Mouse (Mus musculus) thymus, postnatal 14 days (tissue): ENCODE results near the gene Khnyn.

ENCODE experiments used
- DNase-seq: peaks from one replicate; pipeline ENCODE4 v3.0.0; 2021

Gene Khnyn

DNA sequence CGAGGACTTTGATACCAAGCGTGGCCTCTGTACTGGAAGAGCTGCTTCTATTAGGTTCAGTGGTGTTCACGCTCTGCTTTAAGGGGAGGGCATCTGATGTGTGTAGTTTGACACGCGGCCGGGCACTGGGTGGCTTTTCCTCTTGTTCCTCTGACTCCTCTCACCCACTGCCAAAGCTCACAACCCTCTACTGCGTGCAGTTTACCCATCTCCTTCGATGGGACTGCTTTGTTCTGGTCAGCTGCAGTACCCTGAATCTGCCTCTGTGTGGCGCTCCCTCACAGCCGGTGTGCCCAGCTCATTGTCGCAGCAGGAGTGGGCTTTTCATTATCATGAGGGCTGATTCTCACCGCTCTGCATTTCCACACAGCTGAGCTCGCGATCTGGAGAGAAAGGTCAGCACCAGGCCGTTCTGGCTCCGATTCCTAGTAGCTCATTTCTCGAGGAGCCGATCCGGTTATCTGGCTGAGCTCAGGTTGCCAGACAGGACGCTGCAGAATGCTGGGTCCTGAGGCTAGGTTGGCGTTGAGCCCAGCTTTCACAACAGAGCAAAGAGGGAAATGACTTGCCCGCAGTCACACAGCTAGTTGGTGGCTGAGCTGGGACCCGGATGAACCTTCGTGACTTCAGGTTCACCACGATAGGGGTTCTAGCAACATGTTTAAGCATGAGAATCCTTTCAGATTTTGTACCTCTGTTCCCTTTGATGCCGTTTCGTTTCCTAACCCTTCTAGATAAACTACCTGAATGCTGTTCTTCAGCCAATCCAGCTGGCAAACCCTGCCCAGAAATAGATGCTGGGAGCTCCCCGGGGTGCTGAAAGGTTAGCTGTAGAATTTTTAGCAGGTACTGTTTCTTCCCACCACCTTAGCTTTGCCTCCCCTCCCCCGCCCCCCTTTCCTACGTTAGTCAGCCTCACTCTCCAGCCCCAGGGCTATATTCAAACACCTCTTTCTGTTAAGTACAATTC lies 10.7 kb upstream of the Khnyn start:
- DNase-seq: peak; percentile 76

DNA sequence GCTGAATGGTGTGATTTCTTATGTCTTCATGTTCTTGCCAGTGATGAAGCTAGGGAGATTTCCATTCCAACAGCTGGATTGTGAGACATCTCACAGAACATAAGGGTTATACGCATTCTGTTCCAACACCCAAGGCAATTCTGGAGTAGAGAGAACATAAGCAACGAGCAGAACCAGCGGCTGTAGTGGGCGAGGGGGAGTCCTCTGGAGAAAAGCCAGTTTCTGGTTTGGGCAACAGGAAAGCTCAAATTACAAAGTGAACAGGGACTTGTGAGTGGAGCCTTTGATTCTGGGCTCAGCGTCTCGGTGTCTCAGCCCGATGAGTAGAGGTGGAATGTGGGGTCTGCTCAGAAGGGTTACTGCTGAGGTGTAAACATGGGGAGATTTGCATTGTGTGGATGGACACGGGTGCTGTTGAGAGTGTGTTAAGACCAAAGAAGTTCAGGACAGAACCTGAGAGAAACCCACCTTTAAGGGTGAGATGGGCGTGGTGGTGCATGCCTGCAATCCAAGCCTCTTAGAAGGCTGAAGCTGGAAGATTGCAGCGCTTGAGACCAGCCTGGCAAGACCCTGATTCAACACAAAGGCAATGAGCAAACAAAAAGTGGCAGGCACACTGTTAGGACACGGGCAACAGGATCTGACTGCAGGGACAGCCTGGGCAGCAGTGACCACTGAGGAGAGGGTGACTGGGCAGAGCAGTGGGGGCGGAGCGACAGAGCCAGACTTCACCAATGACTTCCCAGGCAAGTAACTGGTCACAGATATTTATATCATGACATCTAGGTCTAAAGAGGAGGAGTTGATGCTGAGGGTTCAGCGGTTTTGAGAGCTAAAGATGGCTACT lies 7.1 kb upstream of the Khnyn start:
- DNase-seq: no peak

DNA sequence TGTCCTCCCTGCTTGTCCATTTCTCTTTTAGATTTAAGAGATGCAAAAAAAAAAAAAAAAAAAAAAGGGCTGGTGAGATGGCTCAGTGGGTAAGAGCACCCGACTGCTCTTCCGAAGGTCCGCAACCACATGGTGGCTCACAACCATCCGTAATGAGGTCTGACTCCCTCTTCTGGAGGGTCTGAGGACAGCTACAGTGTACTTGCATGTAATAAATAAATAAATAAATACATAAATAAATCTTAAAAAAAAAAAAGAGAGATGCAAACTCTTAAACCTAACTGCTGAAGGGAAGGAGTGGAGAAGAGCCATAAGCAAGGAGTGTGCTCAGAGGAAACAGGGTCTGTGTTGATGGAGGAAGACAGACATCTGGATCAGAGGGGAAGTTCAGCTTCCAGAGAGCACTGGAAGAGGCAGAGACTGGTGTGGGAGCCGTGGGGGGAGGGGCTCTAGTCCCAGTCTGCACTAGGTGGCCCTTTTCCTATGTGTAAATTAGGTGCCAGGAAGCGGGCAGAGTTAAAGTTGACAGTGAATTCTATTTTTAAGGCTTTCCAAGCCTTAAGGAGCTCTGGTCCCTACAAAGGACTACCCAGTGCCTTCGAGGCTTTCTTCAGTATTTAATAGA lies 6.3 kb upstream of the Khnyn start:
- no peak for DNase-seq

DNA sequence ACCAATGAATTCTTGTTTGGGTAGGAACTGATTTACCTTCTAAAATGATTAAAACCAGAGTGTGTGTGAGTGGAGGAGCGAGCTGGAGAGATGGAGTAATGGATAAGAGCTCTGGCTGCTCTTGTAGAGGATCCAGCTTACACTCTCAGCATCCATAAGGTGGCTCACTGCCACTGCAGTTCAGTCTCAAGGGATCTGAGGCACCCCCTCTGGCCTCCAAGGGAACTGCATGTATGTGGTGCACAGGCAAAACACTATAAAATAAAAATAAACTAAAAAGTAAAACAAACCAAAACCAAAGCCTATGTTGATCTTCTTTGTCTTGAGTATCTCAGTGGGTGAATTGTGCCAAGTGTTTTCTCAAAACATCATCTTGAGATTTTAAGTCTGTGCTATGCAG lies 5.1 kb upstream of the Khnyn start:
- DNase-seq: peak; percentile 85

DNA sequence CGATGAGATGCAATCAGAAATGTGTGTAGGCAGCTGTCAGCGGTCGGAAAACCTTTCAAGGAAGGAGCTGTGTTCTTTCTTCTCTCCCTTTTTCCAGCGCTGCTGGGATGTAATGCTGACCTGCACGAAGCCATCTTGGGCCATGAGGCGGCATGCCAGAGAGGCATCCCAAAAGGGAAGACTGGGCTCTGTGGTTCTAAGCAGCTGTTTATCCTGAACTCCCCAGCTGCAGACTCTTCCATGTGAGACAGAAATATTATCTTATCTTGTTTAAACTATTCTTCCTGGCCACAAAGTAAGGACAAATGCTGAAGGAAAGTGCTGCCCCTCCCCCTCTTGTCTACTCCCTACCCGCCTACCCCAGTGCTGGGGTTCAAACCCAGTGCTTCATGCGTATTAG lies 3.8 kb upstream of the Khnyn start:
- no peak for DNase-seq

DNA sequence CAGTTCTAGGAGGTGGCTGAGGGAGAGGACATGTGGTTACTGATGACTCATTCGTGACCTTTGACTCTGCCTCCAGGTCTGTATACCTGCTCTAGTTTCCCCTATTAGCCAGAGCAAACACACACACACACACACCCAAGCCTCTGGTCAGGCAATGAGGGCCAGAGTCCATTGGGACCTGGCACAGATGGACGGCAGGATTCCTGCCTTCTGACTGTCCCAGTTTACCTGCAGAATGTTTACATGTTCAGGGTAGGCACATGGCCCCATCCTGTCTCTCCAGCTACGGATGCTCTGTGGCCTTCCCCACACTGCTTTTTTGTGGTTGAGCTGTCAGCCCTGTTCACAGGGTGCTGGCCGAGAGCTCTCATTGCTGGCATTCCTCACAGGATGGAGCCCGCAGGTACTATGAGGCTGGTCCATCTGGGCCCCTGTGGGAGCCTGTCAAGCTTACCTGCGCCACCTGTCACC lies 2.5 kb upstream of the Khnyn start:
- no peak for DNase-seq

DNA sequence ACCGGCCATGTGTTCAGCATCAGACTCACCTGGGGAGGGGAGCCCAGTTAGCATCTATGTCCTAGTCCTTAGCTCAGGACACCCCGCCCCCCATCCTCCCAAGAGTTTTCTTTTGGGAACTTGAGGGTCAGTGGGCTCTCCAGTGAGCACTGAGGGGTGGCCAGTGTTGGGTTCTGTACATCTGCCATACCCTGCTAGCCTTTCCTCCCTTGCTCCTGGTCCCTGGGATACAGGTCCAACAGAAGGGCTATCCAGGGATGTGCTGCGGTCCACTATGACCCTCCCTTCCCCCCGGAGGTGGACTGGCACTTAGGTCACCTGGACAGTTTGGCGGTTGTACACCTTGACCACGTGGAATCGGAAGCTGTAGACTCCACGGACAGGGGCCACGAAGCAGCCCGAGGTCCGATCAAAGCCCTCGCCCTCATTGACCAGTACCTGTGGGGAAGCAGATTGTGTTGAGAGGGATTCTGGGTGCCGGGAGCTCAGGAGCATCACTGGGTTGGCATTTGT lies 1.5 kb upstream of the Khnyn start:
- DNase-seq: no peak

DNA sequence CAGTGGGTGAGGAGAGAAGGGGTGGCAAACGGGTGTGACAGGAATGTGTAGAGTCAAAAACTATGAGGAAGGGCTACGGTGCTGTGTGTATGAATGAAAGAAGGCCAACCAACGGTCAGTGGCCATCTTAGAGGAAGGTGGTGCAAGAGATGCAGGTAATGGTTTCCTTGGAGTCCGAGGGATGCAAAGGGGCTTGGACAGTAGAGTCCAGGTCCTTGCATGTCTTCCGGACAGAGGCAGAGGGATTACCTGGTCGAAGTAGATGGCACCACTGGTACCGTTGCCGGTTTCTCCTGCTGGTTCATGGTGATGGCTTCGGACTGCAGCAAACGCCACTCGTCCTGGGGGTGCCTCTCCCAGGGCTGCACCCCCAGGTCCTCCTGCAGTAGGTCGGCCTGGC lies 1.1 kb upstream of the Khnyn start:
- no peak for DNase-seq

DNA sequence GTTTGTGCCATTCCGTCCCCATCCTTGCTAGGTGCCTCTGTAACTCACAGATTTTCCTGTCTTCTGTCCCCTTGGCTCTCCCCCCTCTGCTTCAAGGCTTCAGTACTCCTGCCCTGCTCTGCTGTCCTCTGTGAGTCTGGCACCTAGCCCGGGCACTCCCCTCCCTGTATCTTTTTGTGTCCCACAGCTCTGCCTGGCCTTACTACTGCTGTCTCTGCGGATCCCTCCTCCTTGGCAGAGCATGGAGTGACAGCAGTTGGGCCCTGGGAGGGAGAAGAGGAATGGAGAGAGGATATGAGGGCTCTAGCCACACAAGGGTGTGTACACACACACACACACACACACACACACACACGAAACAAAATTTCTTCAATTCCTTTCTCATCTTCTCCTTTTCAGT lies 581 bp upstream of the Khnyn start, which contains the start of gene Cbln3:
Gene Cbln3 (minus strand): TSS at position 227 of the 400 bp plus-strand sequence.
- DNase-seq: no peak

DNA sequence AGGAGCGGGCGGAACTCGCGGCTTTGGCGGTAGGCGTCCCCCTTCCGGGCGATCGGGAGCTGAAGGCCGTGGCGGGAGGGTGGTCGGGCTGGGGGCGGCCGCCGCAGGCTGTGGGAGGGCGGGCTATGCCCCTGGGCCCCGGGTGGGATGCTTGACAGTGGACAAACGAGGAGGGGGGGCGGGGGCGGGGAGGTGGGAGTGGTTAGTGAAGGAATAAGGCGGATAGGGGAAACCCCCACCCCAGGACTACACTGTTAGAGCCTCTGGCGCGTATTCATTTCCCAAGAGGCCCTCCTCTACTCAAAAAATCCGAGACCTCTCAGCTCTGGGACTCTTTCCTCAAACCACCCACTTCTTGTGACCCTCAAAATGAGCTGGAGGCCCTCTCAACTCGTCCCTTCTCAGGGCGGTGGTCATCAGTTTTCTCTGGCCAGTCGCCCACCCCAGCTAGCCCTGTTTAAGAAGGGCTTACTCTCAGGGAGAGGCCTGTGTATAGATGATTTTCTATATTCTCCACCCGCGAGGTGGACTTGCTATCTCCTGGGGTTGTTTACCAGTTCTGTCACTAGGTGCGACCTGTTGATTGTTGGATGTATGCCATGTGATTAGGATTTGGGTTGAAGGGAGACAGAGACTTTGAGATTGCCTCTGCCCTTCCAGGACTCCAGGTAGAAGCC lies 505 bp downstream of the Khnyn start:
- no peak for DNase-seq

DNA sequence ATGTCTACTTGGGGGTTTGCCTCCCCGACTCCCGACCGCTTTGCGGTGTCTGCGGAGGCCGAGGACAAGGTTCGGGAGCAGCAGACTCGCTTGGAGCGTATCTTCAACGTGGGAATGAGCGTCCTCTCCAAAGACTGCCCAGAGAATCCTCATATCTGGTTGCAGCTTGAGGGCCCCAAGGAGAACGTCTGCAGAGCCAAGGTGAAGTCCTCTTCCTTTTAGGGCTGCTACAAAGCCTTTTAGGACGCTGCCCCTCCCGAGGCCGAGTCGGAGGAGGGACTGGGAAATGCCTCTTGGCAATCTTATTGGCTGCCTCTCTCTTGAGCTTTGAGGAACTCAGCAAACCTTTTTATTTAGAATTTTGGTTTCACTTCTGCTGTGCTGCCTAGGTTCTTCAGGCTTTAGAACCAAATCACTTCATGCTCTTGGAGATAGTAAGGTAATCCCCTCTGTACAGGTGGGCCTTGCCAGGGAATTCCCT lies 1.1 kb downstream of the Khnyn start:
- peak; percentile 67 for DNase-seq

DNA sequence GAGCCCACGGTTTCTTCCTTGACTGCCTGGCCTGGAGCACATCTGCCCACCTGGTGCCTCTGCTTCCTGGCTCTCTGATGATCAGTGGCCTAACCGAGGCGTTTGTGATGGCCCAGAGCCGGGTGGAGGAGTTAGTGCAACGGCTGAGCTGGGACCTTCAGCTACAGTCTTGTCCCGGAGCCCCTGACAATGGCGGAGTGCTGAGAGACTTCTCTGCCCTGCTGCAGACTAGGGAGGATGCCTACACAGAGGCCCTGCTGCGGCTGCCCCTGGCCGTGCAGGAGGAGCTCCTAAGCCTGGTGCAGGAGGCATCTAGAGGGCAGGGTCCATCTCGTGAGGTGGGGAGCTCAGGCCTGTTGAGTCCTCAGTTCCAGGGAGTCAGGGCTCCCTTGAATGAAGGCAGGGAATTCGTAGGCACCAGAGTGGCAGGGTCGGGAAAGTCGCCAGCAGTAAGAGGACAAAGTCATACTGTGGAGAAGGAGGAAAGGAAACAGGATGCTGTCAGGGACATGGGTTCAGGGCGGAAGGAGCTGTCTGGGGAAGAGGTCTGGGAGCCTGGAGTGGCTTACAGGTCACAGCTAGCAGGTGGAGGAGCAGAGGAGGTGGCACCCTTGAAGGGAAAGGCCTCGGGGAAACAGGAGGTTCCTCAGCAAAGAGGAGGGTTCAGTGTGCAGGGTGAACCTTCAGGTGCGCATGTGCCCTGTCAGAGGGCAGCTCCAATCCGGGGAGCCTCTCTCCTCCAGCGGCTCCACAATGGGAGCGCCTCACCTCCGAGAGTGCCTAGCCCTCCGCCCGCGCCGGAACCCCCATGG lies 2.0 kb downstream of the Khnyn start:
- DNase-seq: no peak

DNA sequence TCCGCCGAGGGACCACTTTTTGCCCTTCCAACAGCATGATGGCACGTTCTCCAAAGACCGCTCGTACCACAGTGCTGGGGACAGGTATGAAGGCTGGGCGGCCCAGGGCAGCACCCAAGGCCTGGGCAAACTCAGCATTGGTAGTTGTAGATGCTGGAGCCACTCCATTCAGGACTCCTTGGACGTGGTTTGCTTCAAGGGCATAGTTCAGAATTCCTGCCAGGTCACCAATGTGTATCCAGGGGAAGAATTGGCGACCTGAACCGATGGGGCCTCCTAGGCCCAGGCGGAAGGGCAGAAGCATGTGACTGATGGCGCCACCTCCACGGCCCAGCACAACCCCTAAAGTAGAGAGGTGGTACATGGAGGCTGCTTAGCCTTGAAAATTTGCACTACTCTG lies 12.9 kb downstream of the Khnyn start:
- DNase-seq: no peak

DNA sequence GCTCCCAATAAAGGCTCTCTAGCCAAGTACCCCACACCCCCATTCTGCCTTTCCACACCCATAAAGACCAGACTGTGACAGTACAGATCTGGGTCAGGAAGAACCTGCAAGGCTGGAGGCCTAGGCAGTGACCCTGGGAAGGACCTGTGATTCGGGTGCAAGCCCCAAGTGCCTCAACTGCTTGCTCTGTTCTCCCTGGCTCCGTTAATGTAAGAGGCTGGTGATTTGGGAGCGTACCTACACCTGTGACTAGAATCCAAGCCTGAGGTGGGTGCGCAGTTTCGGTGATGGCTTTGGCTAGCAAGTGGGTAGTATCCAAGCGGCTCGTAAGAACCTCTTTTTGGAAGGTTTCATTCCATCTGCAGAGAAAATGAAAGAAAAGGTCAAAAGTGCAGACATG lies 14.2 kb downstream of the Khnyn start:
- no peak for DNase-seq

DNA sequence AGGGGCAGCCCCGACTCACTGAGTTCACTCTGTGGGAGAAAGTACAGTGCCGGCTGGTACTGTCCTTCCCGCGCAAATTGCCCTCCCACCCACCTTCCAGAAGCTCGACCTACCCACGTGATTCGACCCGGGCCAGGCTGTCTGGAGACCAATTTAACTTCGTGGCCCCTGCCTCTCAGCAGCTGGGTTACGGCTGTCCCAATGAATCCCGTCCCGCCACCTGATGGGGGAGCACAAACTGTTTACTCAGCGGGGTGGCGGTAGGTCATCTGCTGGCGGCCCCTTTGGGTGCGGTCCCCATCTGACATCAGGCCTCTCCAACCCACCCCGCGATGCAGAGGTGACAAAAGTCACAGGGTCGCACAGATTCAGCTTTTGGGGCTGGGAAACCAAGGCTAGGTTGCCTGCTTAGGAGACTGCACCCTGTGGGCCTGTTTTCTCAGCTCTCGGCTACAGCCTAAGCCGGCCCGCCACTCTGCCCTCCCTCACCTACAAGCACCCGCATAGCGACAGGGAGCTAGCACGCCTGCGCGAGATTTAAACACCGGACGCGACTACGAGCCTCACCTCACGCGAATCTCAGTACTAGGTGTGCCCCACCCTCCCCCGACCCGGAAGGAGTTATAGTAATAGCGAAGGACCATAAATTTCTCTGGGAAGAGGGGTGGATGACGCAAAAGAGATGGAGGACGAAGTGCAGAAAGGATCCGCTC lies 15.1 kb downstream of the Khnyn start, which contains the start of gene Sdr39u1:
Gene Sdr39u1 (minus strand): TSS at position 593 of the 713 bp plus-strand sequence.
- DNase-seq: peak; percentile 90

DNA sequence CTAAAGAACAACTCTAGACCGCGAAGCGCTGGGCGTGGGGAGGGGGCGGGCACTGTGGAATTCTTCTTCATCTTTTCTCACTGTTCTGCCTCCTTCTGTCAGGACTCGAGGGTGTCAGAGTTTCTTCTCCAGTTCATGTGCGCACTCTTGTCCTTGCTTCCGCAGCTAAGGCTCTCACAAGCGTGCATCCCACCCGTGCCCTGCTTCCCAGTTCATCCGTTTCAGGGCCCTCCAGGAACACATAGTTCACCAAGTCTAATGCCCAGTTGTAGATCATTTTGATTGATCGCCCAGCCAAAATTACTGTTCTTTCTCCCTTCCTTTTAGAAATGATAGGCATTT lies 15.6 kb downstream of the Khnyn start:
- no peak for DNase-seq

DNA sequence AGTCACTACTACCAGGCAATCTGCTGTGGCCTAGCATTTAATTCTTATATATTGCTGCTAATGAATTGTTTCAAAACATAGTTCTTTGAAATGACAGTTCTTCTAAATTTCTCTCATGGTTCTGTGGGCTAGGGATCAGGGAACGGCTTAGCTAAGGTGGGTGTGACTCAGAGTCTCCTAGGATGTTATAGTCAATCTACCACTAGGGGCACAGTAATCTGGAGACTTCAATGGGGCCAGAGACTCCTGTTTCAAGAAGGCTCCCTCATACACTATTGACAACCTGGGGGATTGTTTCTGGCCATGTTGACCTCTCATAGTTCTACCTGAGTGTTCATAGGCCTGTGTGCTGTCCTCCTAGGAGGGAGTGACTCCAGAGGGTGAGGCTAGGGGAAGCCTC lies 20.8 kb downstream of the Khnyn start:
- DNase-seq: no peak

DNA sequence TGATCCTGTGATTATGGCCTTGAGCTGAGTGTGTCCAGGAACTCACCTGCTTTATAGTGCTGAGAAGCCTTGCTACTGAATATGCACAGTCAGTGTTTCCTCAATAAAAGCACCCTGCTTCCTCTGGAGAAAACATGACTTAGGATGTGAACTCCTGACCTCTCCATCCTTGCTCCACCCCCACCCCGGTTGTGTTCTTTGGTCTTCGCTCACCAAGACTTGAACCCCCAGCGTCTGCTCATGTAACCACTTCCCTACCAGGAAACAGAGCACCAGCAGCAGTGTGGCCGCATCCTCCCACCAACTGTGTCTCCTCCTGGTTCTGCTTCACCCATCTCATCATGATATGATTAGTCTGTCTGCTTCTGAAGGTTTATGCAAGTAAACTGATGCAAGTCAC lies 28.7 kb downstream of the Khnyn start:
- peak; percentile 35 for DNase-seq

DNA sequence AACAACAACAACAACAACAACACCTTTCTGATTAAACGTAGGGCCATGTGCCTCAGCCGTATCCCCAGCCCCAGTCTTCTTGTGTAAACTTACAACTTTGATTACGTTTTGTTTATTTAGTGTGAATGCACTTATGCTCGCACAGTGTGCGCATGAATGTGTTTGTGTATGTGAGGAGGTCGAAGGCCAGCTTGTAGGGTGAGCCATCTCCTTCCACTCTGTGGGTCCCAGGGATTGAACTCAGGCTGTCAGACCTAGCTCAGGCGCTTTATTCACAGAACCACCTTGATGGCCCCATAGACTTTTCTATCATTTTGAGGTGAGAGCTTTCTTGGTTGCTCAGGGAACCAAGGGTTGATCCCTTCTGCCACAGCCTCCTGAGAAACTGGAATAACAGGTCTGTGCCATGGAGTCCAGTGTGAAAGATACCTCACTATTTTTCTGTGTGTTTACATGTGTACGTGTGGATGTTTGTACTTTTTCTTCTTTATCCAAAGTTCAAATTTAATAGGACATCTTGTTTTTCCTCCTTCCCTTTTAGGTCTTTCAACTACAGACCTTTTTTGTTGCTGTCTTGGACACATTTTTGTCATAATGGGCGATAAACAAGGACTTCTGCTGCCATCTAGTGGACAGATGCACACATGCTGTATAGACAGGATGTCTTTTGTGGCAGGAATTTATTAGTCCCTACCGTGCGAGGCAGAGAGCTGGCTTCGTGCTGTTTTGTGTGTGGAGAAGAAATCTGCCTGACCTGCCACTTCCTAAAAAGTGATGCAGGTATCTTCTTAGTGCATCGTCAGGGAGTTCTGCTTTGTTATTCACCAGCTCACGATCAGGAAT lies 33.7 kb downstream of the Khnyn start:
- peak; percentile 78 for DNase-seq
